Mouse (Mus musculus): ENCODE data around the gene Cldn14. TPM values are rescaled to one million over a fixed set of nuclear protein-coding genes. Genes with fewer than 3 reads are reported as not detected.

The Cldn14 gene
- polyA plus RNA-seq, 1 experiment from 2014 or later, result not detected

GRCm38 (mm10) chr16:93947396-93947795 lies 61.2 kb downstream of the Cldn14 start:
- Histone ChIP-seq H3K27ac (ENCODE audit: poor library complexity, severe bottlenecking) (no peak overlapping the region), H3K4me3 (no peak overlapping the region), H3K36me3 (no peaks in the 10 kb centered on the region), H3K4me2 (no peak overlapping the region), H3K27me3 (replicated peaks) (peaks cover 19% of the 10 kb centered on the region; the same call in 1 of the 2 replicates), H3K9ac (no peak overlapping the region), H3K4me1 (replicated peaks) (no peaks in the 10 kb centered on the region), H3K9me3 (replicated peaks) (no peaks in the 10 kb centered on the region)
- WGBS, result 82% methylated on average over 4 of the region's 4 CpGs
- ATAC-seq (ENCODE audit: insufficient number of reproducible peaks, low FRiP score), result no peak

DNA sequence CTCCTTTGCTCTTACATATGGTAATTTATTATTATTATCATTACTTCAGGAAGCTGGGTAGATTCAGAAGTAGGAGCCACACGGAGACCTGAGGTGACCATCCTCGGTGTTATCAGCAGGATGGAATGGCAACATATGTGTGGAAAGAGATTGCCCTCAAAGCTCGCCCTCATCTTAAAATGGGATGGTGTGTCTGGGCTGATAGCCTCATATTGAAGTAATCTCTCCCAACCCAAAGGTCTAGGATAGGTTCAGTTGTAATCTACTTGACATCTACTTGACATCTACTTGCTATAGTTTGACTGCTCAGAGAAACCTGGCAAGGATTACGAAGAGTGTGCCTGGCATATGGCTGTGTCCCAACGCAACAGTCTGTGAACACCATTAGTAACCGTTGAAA lies 64.3 kb downstream of the Cldn14 start:
- no peak overlapping the region for H3K27ac ChIP-seq (ENCODE audit: poor library complexity, severe bottlenecking)
- H3K9ac ChIP-seq, result no peak overlapping the region
- WGBS, result 62% methylated on average over 6 of the region's 6 CpGs
- no peak overlapping the region for H3K4me3 ChIP-seq
- no peaks in the 10 kb centered on the region for H3K4me1 ChIP-seq (replicated peaks)
- no peaks in the 10 kb centered on the region for H3K9me3 ChIP-seq (replicated peaks)
- ATAC-seq (ENCODE audit: insufficient number of reproducible peaks, low FRiP score), result no peak
- H3K4me2 ChIP-seq, result no peak overlapping the region
- H3K36me3 ChIP-seq, result no peaks in the 10 kb centered on the region
- peaks cover 15% of the 10 kb centered on the region; the same call in 1 of the 2 replicates for H3K27me3 ChIP-seq (replicated peaks)

GRCm38 (mm10) chr16:93942796-93943502 lies 65.7 kb downstream of the Cldn14 start:
- Histone ChIP-seq H3K9ac (no peak overlapping the region), H3K27me3 (replicated peaks) (peaks cover 15% of the 10 kb centered on the region; the same call in 1 of the 2 replicates), H3K4me3 (no peak overlapping the region), H3K4me1 (replicated peaks) (no peaks in the 10 kb centered on the region), H3K27ac (ENCODE audit: poor library complexity, severe bottlenecking) (no peak overlapping the region), H3K36me3 (no peaks in the 10 kb centered on the region), H3K9me3 (replicated peaks) (no peaks in the 10 kb centered on the region), H3K4me2 (no peak overlapping the region)
- no peak for ATAC-seq (ENCODE audit: insufficient number of reproducible peaks, low FRiP score)
- WGBS, result 88% methylated on average over 10 of the region's 10 CpGs

DNA sequence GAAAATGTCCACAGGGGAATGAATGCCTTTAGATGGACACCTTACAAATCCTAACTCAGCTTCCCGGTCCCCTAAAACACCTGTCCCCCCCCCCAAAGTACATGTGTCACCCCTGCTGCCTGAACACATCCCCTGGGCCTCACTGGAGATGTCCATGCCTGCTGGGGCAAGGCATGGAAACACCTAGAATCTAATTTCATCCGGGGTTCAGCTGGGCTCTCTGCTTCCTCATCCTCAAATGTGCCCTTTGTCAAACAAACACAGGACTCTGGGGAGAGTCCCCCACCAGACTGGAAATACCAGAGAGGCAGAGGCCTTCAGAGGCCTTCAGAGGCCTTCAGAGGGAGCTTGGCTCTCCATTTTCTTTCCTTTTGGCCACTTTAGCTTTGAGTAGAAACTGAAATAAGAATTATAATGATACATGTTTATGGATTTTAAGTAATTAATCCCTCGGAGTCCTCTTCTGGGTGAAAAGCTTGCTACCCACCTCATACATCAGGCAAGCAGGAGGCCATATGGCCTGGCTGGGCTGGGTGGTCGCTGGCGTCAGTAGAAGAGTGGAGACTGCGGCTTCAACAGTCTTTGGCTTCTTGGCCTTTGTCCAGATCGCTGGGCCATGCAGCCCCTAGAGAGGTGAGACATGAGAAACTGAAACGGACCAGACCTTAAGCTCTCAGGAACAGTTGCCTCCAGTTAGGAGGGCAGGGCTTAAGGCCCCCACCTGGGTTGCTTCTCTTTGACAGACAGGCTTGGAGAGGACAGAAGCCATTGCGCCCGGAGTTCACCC lies 66.7 kb downstream of the Cldn14 start:
- 75% methylated on average over 10 of the region's 10 CpGs for WGBS
- peaks cover 22% of the 10 kb centered on the region for H3K27me3 ChIP-seq (replicated peaks)
- H3K36me3 ChIP-seq, result no peaks in the 10 kb centered on the region
- no peaks in the 10 kb centered on the region for H3K4me1 ChIP-seq (replicated peaks)
- H3K4me2 ChIP-seq, result no peak overlapping the region
- no peak overlapping the region for H3K9ac ChIP-seq
- H3K4me3 ChIP-seq, result no peak overlapping the region
- no peak for ATAC-seq (ENCODE audit: insufficient number of reproducible peaks, low FRiP score)
- no peak overlapping the region for H3K27ac ChIP-seq (ENCODE audit: poor library complexity, severe bottlenecking)
- no peaks in the 10 kb centered on the region for H3K9me3 ChIP-seq (replicated peaks)

DNA sequence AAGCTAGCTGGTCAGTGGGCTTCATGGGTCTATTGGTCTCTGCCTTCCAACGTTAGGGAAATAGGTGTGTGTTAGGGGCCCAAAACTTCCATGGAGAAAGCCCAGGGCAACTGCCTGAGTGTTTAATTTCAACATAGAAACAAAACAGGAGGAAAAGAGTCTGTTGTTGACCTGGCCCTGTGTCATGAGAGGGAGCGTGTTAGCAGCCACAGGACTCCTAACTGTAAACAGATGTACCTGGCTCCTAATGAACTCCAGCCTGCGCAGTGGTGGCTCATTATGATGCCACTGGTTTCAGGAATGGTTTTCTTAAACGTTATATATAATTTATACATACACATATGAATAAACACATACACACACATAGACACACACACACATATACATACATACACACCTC lies 68.7 kb downstream of the Cldn14 start:
- no peak for ATAC-seq (ENCODE audit: insufficient number of reproducible peaks, low FRiP score)

GRCm38 (mm10) chr16:93938400-93938846 lies 70.2 kb downstream of the Cldn14 start:
- H3K9me3 ChIP-seq (replicated peaks), result no peaks in the 10 kb centered on the region
- H3K36me3 ChIP-seq, result no peaks in the 10 kb centered on the region
- H3K4me2 ChIP-seq, result peak overlapping the region; percentile 66
- H3K27ac ChIP-seq (ENCODE audit: poor library complexity, severe bottlenecking), result no peak overlapping the region
- 10% methylated on average over 16 of the region's 16 CpGs for WGBS
- H3K4me3 ChIP-seq, result peak overlapping the region; percentile 46
- ATAC-seq (ENCODE audit: insufficient number of reproducible peaks, low FRiP score), result no peak
- no peaks in the 10 kb centered on the region for H3K4me1 ChIP-seq (replicated peaks)
- peaks cover 42% of the 10 kb centered on the region for H3K27me3 ChIP-seq (replicated peaks)
- 0 out of 2 replicates have a peak overlapping the region, but pooled peaks have one; percentile 37 for H3K9ac ChIP-seq

More for the DNA sequence above, 68.7 kb downstream of the Cldn14 start:
- WGBS, result 80% methylated on average over 4 of the region's 4 CpGs
- H3K36me3 ChIP-seq, result no peaks in the 10 kb centered on the region
- H3K4me2 ChIP-seq, result no peak overlapping the region
- no peaks in the 10 kb centered on the region for H3K4me1 ChIP-seq (replicated peaks)
- H3K9ac ChIP-seq, result no peak overlapping the region
- H3K4me3 ChIP-seq, result no peak overlapping the region
- H3K27ac ChIP-seq (ENCODE audit: poor library complexity, severe bottlenecking), result no peak overlapping the region
- no peaks in the 10 kb centered on the region for H3K9me3 ChIP-seq (replicated peaks)
- peaks cover 36% of the 10 kb centered on the region for H3K27me3 ChIP-seq (replicated peaks)

DNA sequence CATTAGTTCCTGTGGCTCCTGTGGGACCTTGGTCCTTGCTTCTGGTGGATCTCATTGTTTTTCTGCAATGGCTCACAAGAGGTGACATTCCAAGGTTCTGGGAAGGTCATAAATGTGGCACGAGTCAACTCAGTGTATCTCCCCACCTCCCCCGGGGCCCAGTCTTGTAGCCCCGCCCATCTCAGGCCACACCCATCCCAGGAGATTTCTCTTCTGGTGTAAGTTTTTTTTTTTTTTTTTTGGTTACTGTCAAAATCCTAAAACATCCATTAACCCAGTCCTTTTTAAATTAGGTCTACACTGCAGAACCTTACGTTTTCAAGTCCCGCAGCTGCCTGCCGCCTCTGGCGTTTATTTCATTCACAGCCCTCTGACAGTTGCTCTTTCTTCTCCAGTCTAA lies 73.6 kb downstream of the Cldn14 start:
- H3K9me3 ChIP-seq (replicated peaks), result no peaks in the 10 kb centered on the region
- no peaks in the 10 kb centered on the region for H3K4me1 ChIP-seq (replicated peaks)
- ATAC-seq (ENCODE audit: insufficient number of reproducible peaks, low FRiP score), result no peak
- H3K4me2 ChIP-seq, result peak overlapping the region; percentile 44
- peaks cover 50% of the 10 kb centered on the region for H3K27me3 ChIP-seq (replicated peaks)
- H3K36me3 ChIP-seq, result no peaks in the 10 kb centered on the region
- no peak overlapping the region for H3K9ac ChIP-seq
- H3K4me3 ChIP-seq, result no peak overlapping the region
- no peak overlapping the region for H3K27ac ChIP-seq (ENCODE audit: poor library complexity, severe bottlenecking)
- 20% methylated on average over 7 of the region's 7 CpGs for WGBS

DNA sequence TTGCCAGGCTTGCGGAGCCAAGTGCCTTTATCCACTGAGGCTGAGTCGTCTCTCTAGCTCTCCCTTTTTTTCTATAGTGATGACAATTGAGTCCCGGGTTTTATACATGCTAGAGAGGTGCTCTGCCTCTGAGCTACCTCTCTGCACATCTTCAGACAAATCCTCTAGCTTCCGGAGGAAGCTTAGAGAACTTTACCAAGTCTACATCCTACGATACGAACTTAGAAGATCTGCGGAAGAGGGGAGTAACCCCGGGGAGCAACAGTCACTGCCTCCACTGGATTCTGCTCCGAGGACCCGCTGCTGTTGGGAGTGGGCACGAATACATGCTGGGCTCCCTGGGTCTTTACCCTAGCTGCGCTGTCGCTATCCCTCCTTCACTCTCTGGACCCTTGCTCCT lies 74.0 kb downstream of the Cldn14 start:
- no peaks in the 10 kb centered on the region for H3K36me3 ChIP-seq
- H3K4me2 ChIP-seq, result peak overlapping the region; percentile 44
- WGBS, result 21% methylated on average over 13 of the region's 13 CpGs
- H3K9ac ChIP-seq, result no peak overlapping the region
- no peaks in the 10 kb centered on the region for H3K4me1 ChIP-seq (replicated peaks)
- no peak for ATAC-seq (ENCODE audit: insufficient number of reproducible peaks, low FRiP score)
- peaks cover 50% of the 10 kb centered on the region for H3K27me3 ChIP-seq (replicated peaks)
- no peak overlapping the region for H3K27ac ChIP-seq (ENCODE audit: poor library complexity, severe bottlenecking)
- H3K4me3 ChIP-seq, result no peak overlapping the region
- no peaks in the 10 kb centered on the region for H3K9me3 ChIP-seq (replicated peaks)

DNA sequence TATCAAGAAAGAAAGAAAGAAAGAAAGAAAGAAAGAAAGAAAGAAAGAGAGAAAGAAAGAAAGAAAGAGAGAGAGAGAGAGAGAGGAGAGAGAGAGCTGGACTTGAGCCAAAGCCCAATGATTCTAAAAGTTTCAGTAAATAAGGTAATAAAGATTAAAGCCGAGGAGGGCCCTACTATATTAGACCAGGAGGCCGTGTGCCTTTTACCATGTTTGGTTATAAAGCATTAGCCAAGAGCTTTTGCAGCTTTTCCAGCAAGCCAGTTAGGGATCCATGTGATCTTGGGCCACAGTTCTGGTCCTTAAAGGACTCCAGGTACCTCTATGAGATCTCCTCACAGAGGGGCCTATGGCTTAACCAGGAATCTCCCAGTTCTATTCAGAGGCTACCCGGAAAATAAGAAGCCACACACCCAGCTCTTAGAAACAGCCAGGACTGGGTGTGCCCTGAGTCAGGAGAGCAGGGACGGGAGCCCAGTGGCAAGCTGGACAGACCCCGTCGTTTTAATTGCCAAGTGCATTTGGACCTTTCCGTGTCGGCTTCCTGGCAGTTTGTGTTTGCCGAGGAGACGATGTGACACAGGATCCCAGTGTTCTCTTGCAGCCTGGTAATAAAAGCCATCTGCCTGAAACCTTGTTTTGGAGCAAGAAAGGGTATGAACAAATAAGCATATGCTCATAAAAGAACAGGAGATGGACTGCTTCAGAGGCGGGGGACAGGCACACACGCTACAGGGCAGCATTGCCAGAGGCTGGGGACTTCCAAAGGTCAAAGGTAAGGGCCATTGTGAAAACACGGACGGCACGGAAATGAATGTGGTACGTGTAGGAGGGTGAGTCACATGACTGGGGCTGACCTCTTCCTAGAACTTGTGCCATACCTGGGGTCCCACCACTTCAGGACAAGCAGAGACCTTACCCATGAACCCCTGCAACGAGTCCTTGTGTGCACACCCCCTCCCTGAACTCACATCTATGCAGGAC lies 76.2 kb downstream of the Cldn14 start:
- Histone ChIP-seq H3K27me3 (replicated peaks) (peaks cover 42% of the 10 kb centered on the region), H3K9ac (no peak overlapping the region), H3K4me3 (no peak overlapping the region), H3K4me2 (no peak overlapping the region), H3K27ac (ENCODE audit: poor library complexity, severe bottlenecking) (no peak overlapping the region), H3K36me3 (no peaks in the 10 kb centered on the region), H3K9me3 (replicated peaks) (no peaks in the 10 kb centered on the region), H3K4me1 (replicated peaks) (no peaks in the 10 kb centered on the region)
- WGBS, result 78% methylated on average over 17 of the region's 17 CpGs
- no peak for ATAC-seq (ENCODE audit: insufficient number of reproducible peaks, low FRiP score)

DNA sequence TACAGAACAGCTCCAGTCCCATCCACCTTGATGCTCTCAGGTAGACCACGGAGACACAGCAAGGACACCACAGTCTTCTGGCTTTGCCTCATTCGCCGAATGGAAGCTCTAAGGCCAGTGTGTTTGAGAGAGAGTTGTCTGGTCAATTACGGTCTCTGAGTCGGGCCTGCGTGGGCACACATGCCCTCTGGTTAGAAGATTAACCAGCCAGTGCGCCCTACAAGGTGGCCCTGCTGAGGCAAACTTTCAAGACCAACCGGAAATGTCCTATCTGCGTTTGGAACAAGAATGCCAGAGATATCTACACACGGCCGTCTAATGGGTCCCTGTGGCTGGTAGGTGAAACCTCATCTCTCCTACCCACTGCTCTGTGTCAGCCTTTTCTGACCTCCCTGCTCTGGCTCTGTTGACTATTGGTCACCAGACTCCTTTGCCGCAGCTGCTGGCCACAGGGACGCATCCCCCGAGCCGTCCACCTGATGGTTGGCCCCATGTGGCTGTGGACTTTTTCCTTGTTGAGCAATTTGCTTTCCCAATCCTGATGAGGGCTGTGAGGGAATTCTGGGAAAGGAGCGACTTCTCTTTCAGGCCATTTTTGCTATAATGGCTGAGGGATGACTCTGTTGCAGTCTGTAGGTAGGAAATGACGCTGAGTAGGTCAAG lies 79.1 kb downstream of the Cldn14 start:
- Histone ChIP-seq H3K9ac (no peak overlapping the region), H3K4me1 (replicated peaks) (no peaks in the 10 kb centered on the region), H3K27ac (ENCODE audit: poor library complexity, severe bottlenecking) (no peak overlapping the region), H3K36me3 (no peaks in the 10 kb centered on the region), H3K4me2 (no peak overlapping the region), H3K4me3 (no peak overlapping the region), H3K27me3 (replicated peaks) (peaks cover 15% of the 10 kb centered on the region), H3K9me3 (replicated peaks) (no peaks in the 10 kb centered on the region)
- 79% methylated on average over 17 of the region's 17 CpGs for WGBS
- no peak for ATAC-seq (ENCODE audit: insufficient number of reproducible peaks, low FRiP score)

All from heart, embryonic 12.5 days (tissue).